Mouse (Mus musculus) hindbrain, postnatal 0 days (tissue): ENCODE measurements around the gene Myo15. TPM values are rescaled to one million over a fixed set of nuclear protein-coding genes. Genes with fewer than 3 reads are reported as not detected.
A peak's percentile ranks its signal among the peaks of the same experiment; 100 is the strongest.

Experiments
- ATAC-seq: fragments of 200-750 bp; cut with Nextera tagmentation; 2 replicates; pipeline ENCODE4 v1.8.0; 2017; ENCODE audit warnings: mild to moderate bottlenecking, moderate TSS enrichment, moderate library complexity
- DNase-seq: peaks from one replicate; pipeline ENCODE4 v3.0.0-alpha.2; 2015; ENCODE audit warnings: low spot score
- H3K27ac ChIP-seq: fragments of 300-500 bp; sonication (generic); 2 replicates; pipeline ENCODE4 v1.5.1; 2014; ENCODE audit warnings: mild to moderate bottlenecking
- H3K27me3 ChIP-seq: fragments of 300-500 bp; sonication (generic); 2 replicates; pipeline ENCODE4 v1.6.1; 2014; ENCODE audit warnings: low read length, mixed read lengths; ENCODE audit not compliant: insufficient read depth
- H3K36me3 ChIP-seq: fragments of 300-500 bp; sonication (generic); 2 replicates; pipeline ENCODE4 v1.6.1; 2014; ENCODE audit warnings: low read length, mixed read lengths; ENCODE audit not compliant: insufficient read depth
- H3K4me1 ChIP-seq: fragments of 300-500 bp; sonication (generic); 2 replicates; pipeline ENCODE4 v1.6.1; 2014; ENCODE audit warnings: antibody characterized with exemption, low read length, mixed read lengths; ENCODE audit not compliant: insufficient read depth
- H3K4me2 ChIP-seq: fragments of 300-500 bp; sonication (generic); 2 replicates; pipeline ENCODE4 v1.6.1; 2014; ENCODE audit warnings: low read depth, mild to moderate bottlenecking, low read length, moderate library complexity, mixed read lengths
- H3K4me3 ChIP-seq: fragments of 300-500 bp; sonication (generic); 2 replicates; pipeline ENCODE4 v1.5.1; 2014; ENCODE audit warnings: low read length
- H3K9ac ChIP-seq: fragments of 300-500 bp; sonication (generic); replicated peaks from 2 replicates; pipeline ENCODE4 v1.6.1; 2014; ENCODE audit warnings: mild to moderate bottlenecking, low read length, moderate library complexity, mixed read lengths
- H3K9me3 ChIP-seq: fragments of 300-500 bp; sonication (generic); 2 replicates; pipeline ENCODE4 v1.6.1; 2016; ENCODE audit warnings: low read length, mixed read lengths
- CTCF ChIP-seq: IDR thresholded peaks from 2 replicates; pipeline ENCODE4 v1.5.1; 2016; ENCODE audit warnings: antibody characterized with exemption, control low read depth, low read depth
- WGBS: fragments of 180-500 bp; shearing (Covaris S2); extraction: QIAGEN DNeasy Blood & Tissue Kit; methylation state at CpG from one replicate; pipeline ENCODE4 v1.1.7; 2014; 5-methylcytosine and 5-hydroxymethylcytosine counted together
- polyA plus RNA-seq: library from polyadenylated mRNA; unstranded; fragments of >200 nt; fragmentation: Nextera tagmentation; extraction: Ambion mirVana; gene quantifications from 2 replicates; pipeline ENCODE4 v1.2.1, GENCODE M21; 2015
- total RNA-seq: library from RNA; depleted of rRNA; stranded (reverse); fragments of >200 nt; gene quantifications from 2 replicates; pipeline ENCODE4 v1.2.3, GENCODE M21; 2014; rRNA removed

Myo15 gene
- total RNA-seq: 0.25 and 0.31 TPM in 2 replicates
- 0.30 and 0.35 TPM in 2 replicates for polyA plus RNA-seq

GRCm38 (mm10) chr11:60469039-60469438 is at the start of gene Myo15:
TSS of gene Myo15 (plus strand) at chr11:60469339.
- Histone ChIP-seq H3K27ac (no peak within 1 kb of the TSS), H3K36me3 (peaks cover 50% of the 10 kb centered on the region)

GRCm38 (mm10) chr11:60422046-60422668 is 47.0 kb upstream of the Myo15 start:
- DNase-seq: peak; percentile 47
- peaks cover 10% of the 10 kb centered on the region; the same call in 1 of the 2 replicates for H3K4me1 ChIP-seq
- no peaks in the 10 kb centered on the region for H3K27me3 ChIP-seq
- WGBS: 70% methylated on average over 5 of the region's 6 CpGs
- H3K4me2 ChIP-seq: no peak overlapping the region
- no peak overlapping the region for H3K9ac ChIP-seq
- peaks cover 7% of the 10 kb centered on the region; the same call in 1 of the 2 replicates for H3K36me3 ChIP-seq
- H3K27ac ChIP-seq: no peak overlapping the region
- TF ChIP-seq CTCF: peak; percentile 50
- no peaks in the 10 kb centered on the region for H3K9me3 ChIP-seq
- no peak overlapping the region for H3K4me3 ChIP-seq
- ATAC-seq: no peak

More at GRCm38 (mm10) chr11:60469039-60469438, at the start of gene Myo15:
- no peaks in the 10 kb centered on the region for H3K4me1 ChIP-seq
- no peak within 1 kb of the TSS for H3K4me2 ChIP-seq
- WGBS: 94% methylated on average over 3 of the region's 3 CpGs
- no peak within 1 kb of the TSS for H3K4me3 ChIP-seq
- H3K9me3 ChIP-seq: no peaks in the 10 kb centered on the region
- ATAC-seq (no peak), DNase-seq (no peak)
- no peak within 1 kb of the TSS for H3K9ac ChIP-seq
- no peaks in the 10 kb centered on the region for H3K27me3 ChIP-seq
- no peak for TF ChIP-seq CTCF

DNA sequence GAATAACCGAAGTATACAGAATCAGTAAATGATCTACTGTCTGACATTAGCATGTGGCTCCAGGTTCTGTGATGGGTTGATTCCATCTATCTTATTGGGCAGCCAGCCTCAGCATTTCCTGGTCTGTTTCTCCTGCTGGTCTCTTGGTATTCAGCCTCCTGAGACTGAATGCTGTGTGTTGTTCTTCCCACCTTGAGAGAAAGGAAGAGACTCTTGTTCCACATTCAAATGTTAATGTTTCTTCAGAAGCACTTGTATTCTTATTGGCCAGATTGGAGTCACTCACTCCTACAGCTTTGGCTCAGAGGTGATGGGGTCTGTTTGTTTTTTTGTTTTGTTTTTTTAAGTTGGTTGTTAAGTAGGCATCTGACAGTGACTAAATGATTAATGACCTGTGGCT is 46.1 kb upstream of the Myo15 start:
- no peak overlapping the region for H3K4me3 ChIP-seq
- H3K4me1 ChIP-seq: peaks cover 10% of the 10 kb centered on the region; the same call in 1 of the 2 replicates
- H3K27me3 ChIP-seq: no peaks in the 10 kb centered on the region
- no peak overlapping the region for H3K27ac ChIP-seq
- H3K9ac ChIP-seq: no peak overlapping the region
- ATAC-seq (no peak), DNase-seq (no peak)
- 46% methylated on average over 1 of the region's 1 CpGs for WGBS
- H3K36me3 ChIP-seq: peaks cover 12% of the 10 kb centered on the region; the same call in 1 of the 2 replicates
- no peak overlapping the region for H3K4me2 ChIP-seq
- no peak for TF ChIP-seq CTCF
- H3K9me3 ChIP-seq: no peaks in the 10 kb centered on the region

DNA sequence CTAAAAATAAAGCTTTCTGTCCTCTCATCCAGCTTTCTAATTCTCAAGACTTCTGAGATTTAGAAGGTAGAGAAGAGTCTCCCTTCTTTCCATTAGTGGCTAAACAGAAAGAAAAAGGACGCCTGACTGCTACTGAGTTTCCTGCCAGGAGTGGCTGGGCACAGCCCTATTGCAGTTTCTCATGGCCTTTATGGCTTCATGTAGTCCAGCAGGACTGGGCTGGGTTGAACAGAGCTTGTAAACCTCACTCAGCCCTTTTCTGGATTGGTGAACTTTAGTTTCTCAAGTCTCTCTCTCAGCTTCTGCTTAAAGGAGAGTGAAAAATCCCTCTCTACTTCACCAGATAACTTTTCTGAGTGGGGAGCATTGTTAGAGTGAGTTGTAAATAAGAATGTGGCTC is 42.7 kb upstream of the Myo15 start:
- DNase-seq (no peak), ATAC-seq (no peak)
- no peak for TF ChIP-seq CTCF
- Histone ChIP-seq H3K4me1 (no peaks in the 10 kb centered on the region), H3K27ac (no peak overlapping the region), H3K4me3 (no peak overlapping the region), H3K9me3 (no peaks in the 10 kb centered on the region), H3K36me3 (peaks cover 12% of the 10 kb centered on the region; the same call in 1 of the 2 replicates), H3K4me2 (no peak overlapping the region), H3K9ac (no peak overlapping the region), H3K27me3 (no peaks in the 10 kb centered on the region)
- WGBS: 92% methylated on average over 1 of the region's 1 CpGs

GRCm38 (mm10) chr11:60427628-60428027 is 41.5 kb upstream of the Myo15 start:
- H3K36me3 ChIP-seq: peaks cover 17% of the 10 kb centered on the region; the same call in 1 of the 2 replicates
- 98% methylated on average over 3 of the region's 3 CpGs for WGBS
- DNase-seq (no peak), ATAC-seq (no peak)
- H3K4me2 ChIP-seq: no peak overlapping the region
- no peak overlapping the region for H3K4me3 ChIP-seq
- no peak for TF ChIP-seq CTCF
- no peak overlapping the region for H3K27ac ChIP-seq
- no peaks in the 10 kb centered on the region for H3K4me1 ChIP-seq
- H3K27me3 ChIP-seq: no peaks in the 10 kb centered on the region
- H3K9me3 ChIP-seq: no peaks in the 10 kb centered on the region
- no peak overlapping the region for H3K9ac ChIP-seq

DNA sequence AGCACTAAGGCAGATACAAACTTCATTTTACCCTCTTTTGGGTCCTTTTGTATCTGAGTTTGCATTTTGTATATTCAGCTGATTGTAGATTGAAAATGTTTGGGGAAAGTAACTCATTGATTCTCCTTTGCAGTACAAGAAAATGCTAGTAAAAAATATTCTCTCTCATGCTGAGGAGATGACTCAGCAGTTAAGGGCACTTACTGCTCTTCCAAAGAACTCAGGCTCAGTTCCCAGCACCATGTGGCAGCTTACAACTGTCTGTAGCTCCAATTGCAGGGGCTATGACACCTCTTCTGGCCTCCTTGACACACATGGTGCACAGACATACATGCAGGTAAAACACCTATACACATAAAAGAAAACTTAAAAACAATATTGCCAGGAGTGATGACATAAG is 35.6 kb upstream of the Myo15 start:
- H3K4me1 ChIP-seq: no peaks in the 10 kb centered on the region
- no peaks in the 10 kb centered on the region for H3K27me3 ChIP-seq
- H3K9me3 ChIP-seq: no peaks in the 10 kb centered on the region
- H3K9ac ChIP-seq: no peak overlapping the region
- H3K4me2 ChIP-seq: no peak overlapping the region
- H3K27ac ChIP-seq: no peak overlapping the region
- no peak for TF ChIP-seq CTCF
- H3K36me3 ChIP-seq: peaks cover 38% of the 10 kb centered on the region
- DNase-seq (no peak), ATAC-seq (no peak)
- H3K4me3 ChIP-seq: no peak overlapping the region

- no peak overlapping the region for H3K4me3 ChIP-seq
These were observed 34.0 kb upstream of the Myo15 start for GRCm38 (mm10) chr11:60435133-60435532.

More at GRCm38 (mm10) chr11:60435133-60435532, 34.0 kb upstream of the Myo15 start:
- no peaks in the 10 kb centered on the region for H3K27me3 ChIP-seq
- no peak for DNase-seq
- TF ChIP-seq CTCF: no peak
- no peak overlapping the region for H3K27ac ChIP-seq
- H3K4me2 ChIP-seq: no peak overlapping the region
- no peaks in the 10 kb centered on the region for H3K4me1 ChIP-seq
- no peaks in the 10 kb centered on the region for H3K9me3 ChIP-seq
- H3K36me3 ChIP-seq: peaks cover 39% of the 10 kb centered on the region
- no peak overlapping the region for H3K9ac ChIP-seq
- 100% methylated on average over 1 of the region's 1 CpGs for WGBS
- no peak for ATAC-seq
